Comparison of ENCODE assay signal across 9 mouse cellular contexts in the genomic region with DNA sequence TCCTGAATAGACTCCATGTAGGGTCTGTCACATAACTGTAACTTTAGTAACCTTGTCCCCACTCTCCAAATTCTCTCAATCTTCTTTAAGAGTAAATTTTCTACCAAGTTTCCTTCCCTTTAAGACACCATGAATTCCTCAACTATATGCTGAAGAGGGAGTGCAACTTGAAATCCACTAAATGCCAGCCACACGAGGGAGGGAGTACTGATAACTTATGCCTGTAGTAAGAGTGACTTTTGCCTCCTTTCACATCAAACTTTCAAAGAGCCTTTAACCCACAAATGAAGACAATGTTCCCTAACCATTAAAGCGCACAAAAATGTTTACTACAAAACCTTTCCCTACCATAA. TPM values are rescaled to one million over a fixed set of nuclear protein-coding genes. Genes with fewer than 3 reads are reported as not detected.
DNase-seq lines count a peak whose midpoint lies in the region; ATAC-seq and TF ChIP-seq lines count a peak whose summit lies in the region.
"Had no signal": no experiment of that assay in that cellular context is flagged by ENCODE, and none has a peak within 500 bp of the region (broad histone marks: within the 10 kb centered on the region; RNA-seq: fewer than 3 reads in every experiment).

No protein-coding gene starts in this region.

- WGBS in heart, embryonic 10.5 days, result 48% methylated on average over 2 of the region's 2 CpGs
- WGBS in thymus, adult 2 months, result 66% methylated on average over 2 of the region's 2 CpGs
- WGBS in limb, embryonic 15.5 days, result 54% methylated on average over 2 of the region's 2 CpGs
- WGBS in stomach, postnatal 0 days, result 43% methylated on average over 2 of the region's 2 CpGs

- H3K9me3 ChIP-seq in heart, embryonic 10.5 days, result no peaks in the 10 kb centered on the region
- no peaks in the 10 kb centered on the region for H3K9me3 ChIP-seq in limb, embryonic 15.5 days
- no peaks in the 10 kb centered on the region for H3K9me3 ChIP-seq in stomach, postnatal 0 days (ENCODE audit: control insufficient read depth, low read length)

- no peak overlapping the region for H3K27ac ChIP-seq in heart, embryonic 10.5 days
- H3K27ac ChIP-seq in thymus, adult 2 months (ENCODE audit: control insufficient read depth, insufficient read depth, low read length), result no peak overlapping the region
- H3K27ac ChIP-seq in limb, embryonic 15.5 days, result 0 out of 2 replicates have a peak overlapping the region, but pooled peaks have one; percentile 71
- no peak overlapping the region for H3K27ac ChIP-seq in stomach, postnatal 0 days (replicated peaks)

- 0 out of 2 replicates have a peak, but pooled peaks cover 2% of the 10 kb centered on the region for H3K4me1 ChIP-seq in heart, embryonic 10.5 days
- H3K4me1 ChIP-seq in thymus, adult 2 months (replicated peaks; ENCODE audit: control insufficient read depth, insufficient read depth, low read length), result no peaks in the 10 kb centered on the region
- H3K4me1 ChIP-seq in limb, embryonic 15.5 days, result no peaks in the 10 kb centered on the region; the same call in 1 of the 2 replicates
- no peaks in the 10 kb centered on the region for H3K4me1 ChIP-seq in stomach, postnatal 0 days (replicated peaks; ENCODE audit: control insufficient read depth, insufficient read depth)

- H3K27me3 ChIP-seq in heart, embryonic 10.5 days (ENCODE audit: insufficient read depth, poor library complexity, severe bottlenecking), result no peaks in the 10 kb centered on the region
- no peaks in the 10 kb centered on the region for H3K27me3 ChIP-seq in thymus, adult 2 months (ENCODE audit: control insufficient read depth, insufficient read depth, low read length)
- H3K27me3 ChIP-seq in limb, embryonic 15.5 days, result no peaks in the 10 kb centered on the region
- H3K27me3 ChIP-seq in stomach, postnatal 0 days (ENCODE audit: control insufficient read depth, insufficient read depth, low read length), result no peaks in the 10 kb centered on the region
- H3K27me3 ChIP-seq: CH12.LX had no signal

- ATAC-seq in limb, embryonic 15.5 days (ENCODE audit: insufficient number of reproducible peaks, low FRiP score, low TSS enrichment, low read depth), result no peak
- ATAC-seq in stomach, postnatal 0 days (ENCODE audit: low FRiP score, low TSS enrichment), result no peak

- no peak for TF ChIP-seq EP300 in stomach, postnatal 0 days (optimal IDR thresholded peaks at IDR 0.05)

- H3K36me3 ChIP-seq in heart, embryonic 10.5 days, result no peaks in the 10 kb centered on the region
- no peaks in the 10 kb centered on the region for H3K36me3 ChIP-seq in thymus, adult 2 months (ENCODE audit: control insufficient read depth, insufficient read depth, low read length)
- H3K36me3 ChIP-seq in limb, embryonic 15.5 days, result no peaks in the 10 kb centered on the region
- H3K36me3 ChIP-seq in stomach, postnatal 0 days (ENCODE audit: control insufficient read depth, insufficient read depth, low read length), result no peaks in the 10 kb centered on the region

- no peak for DNase-seq in heart, embryonic 10.5 days (ENCODE audit: low spot score)
- no peak for DNase-seq in heart, adult 11 months
- DNase-seq in thymus, adult 2 months, result no peak
- no peak for DNase-seq in thymus, postnatal 10 days (ENCODE audit: low spot score in 2 of 2)
- DNase-seq in stomach, postnatal 0 days (ENCODE audit: low spot score), result no peak
- DNase-seq in adrenal gland, postnatal 4 days (ENCODE audit: low spot score in 2 of 2), result no peak
- no peak for DNase-seq in cerebellum, postnatal 14 days

- TF ChIP-seq POLR2A in thymus, adult 2 months (IDR thresholded peaks at IDR 0.05; ENCODE audit: control insufficient read depth, extremely low read depth, insufficient read depth, low read length, poor library complexity), result no peak

- peak overlapping the region; percentile 76 for H3K4me2 ChIP-seq in limb, embryonic 15.5 days
- peak overlapping the region; percentile 64 for H3K4me2 ChIP-seq in stomach, postnatal 0 days (replicated peaks; ENCODE audit: low read depth)

- H3K4me3 ChIP-seq in heart, embryonic 10.5 days, result peak overlapping the region; percentile 64
- H3K4me3 ChIP-seq in thymus, adult 2 months (ENCODE audit: control insufficient read depth, insufficient read depth, low read length), result peak overlapping the region; percentile 52; the same call in 1 of the 2 replicates
- peak overlapping the region; percentile 54 for H3K4me3 ChIP-seq in limb, embryonic 15.5 days
- peak overlapping the region; percentile 52 for H3K4me3 ChIP-seq in stomach, postnatal 0 days (ENCODE audit: low read depth, low read length)

- H3K9ac ChIP-seq in limb, embryonic 15.5 days, result 0 out of 2 replicates have a peak overlapping the region, but pooled peaks have one; percentile 47
- peak overlapping the region; percentile 72 for H3K9ac ChIP-seq in stomach, postnatal 0 days (ENCODE audit: low read length)

- no peak for TF ChIP-seq CTCF in thymus, adult 2 months (IDR thresholded peaks at IDR 0.05; ENCODE audit: borderline replicate concordance, control insufficient read depth, extremely low read depth, insufficient read depth, low read length, poor library complexity)
- no peak for TF ChIP-seq CTCF in stomach, postnatal 0 days (IDR thresholded peaks at IDR 0.05; ENCODE audit: low read depth)

RNA-seq across cellular contexts. Expression of a gene that starts 1.0 kb away (rescaled TPM):
- 0.67 and 0.69 TPM in 2 replicates for polyA plus RNA-seq in heart, embryonic 10.5 days (2016; fragmentation: Nextera tagmentation; extraction: Ambion mirVana)
- polyA plus RNA-seq in thymus, adult 2 months (2012; rRNA removed), result 1.5 and 1.6 TPM in 2 replicates
- polyA plus RNA-seq in limb, embryonic 15.5 days (2015; fragmentation: Nextera tagmentation; extraction: Ambion mirVana), result 1.0 and 1.7 TPM in 2 replicates
- polyA plus RNA-seq in stomach, postnatal 0 days (2015; fragmentation: Nextera tagmentation; extraction: Ambion mirVana), result 1.3 TPM in 2 replicates
- total RNA-seq in adrenal gland, postnatal 4 days (2021), result 1 to 10 TPM; 5.8 to 6.2 TPM

RNA-seq across cellular contexts. Expression of a gene that starts 12.7 kb away (rescaled TPM):
- polyA plus RNA-seq in heart, embryonic 10.5 days (2016; fragmentation: Nextera tagmentation; extraction: Ambion mirVana), result 3.4 and 3.7 TPM in 2 replicates
- polyA plus RNA-seq in thymus, adult 2 months (2012; rRNA removed), result 2.2 and 3.0 TPM in 2 replicates
- 5.9 and 6.3 TPM in 2 replicates for polyA plus RNA-seq in limb, embryonic 15.5 days (2015; fragmentation: Nextera tagmentation; extraction: Ambion mirVana)
- 1.2 and 1.7 TPM in 2 replicates for polyA plus RNA-seq in stomach, postnatal 0 days (2015; fragmentation: Nextera tagmentation; extraction: Ambion mirVana)
- 10 to 100 TPM; 17.6 to 18.2 TPM for total RNA-seq in adrenal gland, postnatal 4 days (2021)

RNA-seq across cellular contexts. Expression of a gene that starts 32.3 kb away (rescaled TPM):
- 0.11 TPM in 1 of 2 replicates, not detected in the other for polyA plus RNA-seq in heart, embryonic 10.5 days (2016; fragmentation: Nextera tagmentation; extraction: Ambion mirVana)
- polyA plus RNA-seq in thymus, adult 2 months (2012; rRNA removed), result 1.1 and 1.6 TPM in 2 replicates
- polyA plus RNA-seq in limb, embryonic 15.5 days (2015; fragmentation: Nextera tagmentation; extraction: Ambion mirVana), result not detected in 2 replicates
- polyA plus RNA-seq in stomach, postnatal 0 days (2015; fragmentation: Nextera tagmentation; extraction: Ambion mirVana), result 0.16 TPM in 2 replicates
- total RNA-seq in adrenal gland, postnatal 4 days (2021), result under 1 TPM; 0.25 TPM
- total RNA-seq: CH12.LX had no signal

RNA-seq across cellular contexts. Expression of a gene that starts 46.8 kb away (rescaled TPM):
- 0.71 and 1.1 TPM in 2 replicates for polyA plus RNA-seq in heart, embryonic 10.5 days (2016; fragmentation: Nextera tagmentation; extraction: Ambion mirVana)
- polyA plus RNA-seq in thymus, adult 2 months (2012; rRNA removed), result 0.24 and 0.28 TPM in 2 replicates
- 0.78 and 0.93 TPM in 2 replicates for polyA plus RNA-seq in limb, embryonic 15.5 days (2015; fragmentation: Nextera tagmentation; extraction: Ambion mirVana)
- polyA plus RNA-seq in stomach, postnatal 0 days (2015; fragmentation: Nextera tagmentation; extraction: Ambion mirVana), result 0.48 and 0.49 TPM in 2 replicates
- total RNA-seq in adrenal gland, postnatal 4 days (2021), result 1 to 10 TPM in 1 of 2 experiments, under 1 TPM in 1; 0.92 to 1.0 TPM

RNA-seq across cellular contexts. Expression of a gene that starts 49.5 kb away (rescaled TPM):
- 0.34 and 0.60 TPM in 2 replicates for polyA plus RNA-seq in heart, embryonic 10.5 days (2016; fragmentation: Nextera tagmentation; extraction: Ambion mirVana)
- not detected in 2 replicates for polyA plus RNA-seq in thymus, adult 2 months (2012; rRNA removed)
- not detected in 2 replicates for polyA plus RNA-seq in limb, embryonic 15.5 days (2015; fragmentation: Nextera tagmentation; extraction: Ambion mirVana)
- polyA plus RNA-seq in stomach, postnatal 0 days (2015; fragmentation: Nextera tagmentation; extraction: Ambion mirVana), result 0.30 and 0.53 TPM in 2 replicates
- 1 to 10 TPM; 1.5 to 2.4 TPM for total RNA-seq in adrenal gland, postnatal 4 days (2021)
- total RNA-seq: CH12.LX had no signal
